Mouse (Mus musculus) ZHBTc4 (cell line): Measurements from ENCODE around the gene Sowaha.
"Not testable (repeated sequence)": the region's sequence is repeated elsewhere in the genome, so short reads cannot be mapped to it uniquely, and the experiment has no call there.

ENCODE experiments used
- DNase-seq: peaks from one replicate; pipeline ENCODE4 v3.0.0-alpha.2; 2011; ENCODE audit warnings: low read depth, low spot score

Gene Sowaha

DNA sequence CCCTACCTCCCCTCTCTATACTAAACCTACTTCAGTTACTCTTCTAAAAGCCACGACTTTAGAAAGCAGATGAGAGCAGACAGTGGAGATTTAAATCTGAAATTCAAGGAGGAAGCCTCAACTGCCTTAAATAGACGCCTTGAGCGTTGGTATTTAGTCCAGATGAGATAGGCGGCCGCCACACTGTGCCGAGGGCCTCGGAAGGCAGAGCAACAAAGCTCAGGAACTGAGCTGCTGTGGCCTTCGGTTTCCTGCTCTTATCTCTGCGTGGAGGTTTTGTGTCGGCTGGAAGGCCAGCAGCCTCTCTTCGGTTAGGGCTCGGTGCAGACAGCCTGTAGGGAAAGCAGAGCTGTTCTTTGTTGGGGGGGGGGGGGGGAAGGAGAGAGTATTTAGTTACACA, 38.2 kb downstream of the Sowaha start:
- DNase-seq = no peak

DNA sequence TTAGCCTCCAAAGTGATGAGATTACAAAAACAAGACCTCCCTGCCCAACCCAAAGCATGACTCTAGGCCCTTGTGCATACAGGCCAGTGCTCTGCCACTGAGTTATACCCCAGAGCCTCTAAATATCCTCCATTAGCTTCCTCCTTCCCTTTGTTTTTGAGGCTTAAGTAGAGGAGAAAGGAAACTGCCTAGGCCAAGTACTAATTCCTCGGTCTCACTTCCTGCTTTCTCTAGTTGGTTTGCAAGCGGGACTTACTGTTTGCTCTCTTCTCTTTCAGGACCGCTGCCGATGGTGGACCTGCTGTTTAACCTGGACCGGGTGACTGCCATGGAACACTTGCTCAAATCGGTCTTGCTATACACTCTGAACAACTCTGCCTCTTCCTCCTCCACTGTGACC, 43.7 kb downstream of the Sowaha start:
- DNase-seq = no peak

DNA sequence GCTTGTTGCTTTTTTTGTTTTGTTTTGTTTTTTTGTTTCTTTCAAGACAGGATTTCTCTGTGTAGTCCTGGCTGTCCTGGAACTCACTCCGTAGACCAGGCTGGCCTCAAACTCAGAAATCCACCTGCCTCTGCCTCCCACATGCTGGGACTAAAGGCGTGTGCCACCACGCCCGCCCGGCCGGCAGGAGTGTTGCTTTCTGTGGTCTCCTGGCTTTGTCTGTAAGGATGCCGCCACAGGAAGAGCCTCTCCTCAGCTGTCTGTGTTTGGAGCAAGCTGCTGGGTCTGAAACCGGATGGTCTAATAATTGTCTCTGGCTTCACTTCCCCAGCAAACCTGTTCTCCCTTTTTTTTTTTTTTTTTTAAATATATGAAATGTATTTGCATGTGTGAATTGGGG, 44.6 kb downstream of the Sowaha start:
- DNase-seq = peak; percentile 59

DNA sequence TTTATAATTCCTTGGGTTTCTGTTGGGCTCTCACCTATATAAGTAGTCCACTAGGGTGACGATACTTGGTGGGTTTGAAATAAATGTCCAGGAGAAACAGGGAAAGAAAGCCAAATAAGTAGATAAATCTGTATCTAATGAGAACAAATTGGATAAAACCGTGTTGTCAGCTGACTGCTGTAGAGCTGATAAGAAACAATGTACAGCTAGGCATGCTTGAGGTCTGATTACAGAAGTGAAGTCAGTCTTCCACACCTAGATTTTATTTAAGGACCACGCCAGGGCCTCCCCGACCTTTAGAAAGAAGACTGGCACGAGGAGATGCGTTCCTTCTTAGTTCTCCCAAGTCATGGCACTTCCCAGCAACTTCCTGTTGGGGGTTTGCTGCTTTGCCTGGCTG, 47.0 kb downstream of the Sowaha start:
- DNase-seq = no peak

DNA sequence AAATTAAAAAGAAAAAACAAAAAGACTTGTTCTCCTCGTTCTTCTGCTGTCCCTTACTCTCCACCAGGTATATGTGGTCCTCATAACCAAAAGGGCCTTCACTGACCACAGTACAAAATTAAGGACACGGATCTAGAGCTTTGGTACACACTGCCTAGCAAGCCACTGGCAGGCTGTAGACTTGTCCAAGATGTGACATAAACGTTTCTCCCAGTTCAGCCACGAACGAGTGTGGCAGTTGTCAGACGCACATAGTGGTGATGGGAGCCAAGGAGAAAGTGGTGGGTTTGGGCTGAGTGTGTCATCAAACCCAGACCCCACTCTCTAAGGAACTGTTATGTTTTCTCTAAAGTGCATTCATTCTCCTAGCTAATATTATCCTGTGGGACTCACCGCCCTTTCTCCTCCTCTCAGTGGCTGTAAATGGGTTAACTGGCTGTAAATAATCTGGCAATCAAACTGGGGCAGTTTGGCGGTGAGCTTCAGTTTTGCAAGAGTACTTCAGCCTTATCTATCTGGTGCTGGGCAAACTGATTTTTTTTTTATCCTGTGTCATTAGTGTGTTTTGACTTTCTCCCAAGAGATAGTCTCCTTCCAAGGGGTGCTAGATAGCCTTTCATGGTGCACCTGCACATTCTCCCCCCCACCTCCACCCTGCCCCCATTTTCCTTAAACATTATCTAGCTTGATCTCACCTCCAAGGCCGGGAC, 48.6 kb downstream of the Sowaha start:
- DNase-seq = no peak

DNA sequence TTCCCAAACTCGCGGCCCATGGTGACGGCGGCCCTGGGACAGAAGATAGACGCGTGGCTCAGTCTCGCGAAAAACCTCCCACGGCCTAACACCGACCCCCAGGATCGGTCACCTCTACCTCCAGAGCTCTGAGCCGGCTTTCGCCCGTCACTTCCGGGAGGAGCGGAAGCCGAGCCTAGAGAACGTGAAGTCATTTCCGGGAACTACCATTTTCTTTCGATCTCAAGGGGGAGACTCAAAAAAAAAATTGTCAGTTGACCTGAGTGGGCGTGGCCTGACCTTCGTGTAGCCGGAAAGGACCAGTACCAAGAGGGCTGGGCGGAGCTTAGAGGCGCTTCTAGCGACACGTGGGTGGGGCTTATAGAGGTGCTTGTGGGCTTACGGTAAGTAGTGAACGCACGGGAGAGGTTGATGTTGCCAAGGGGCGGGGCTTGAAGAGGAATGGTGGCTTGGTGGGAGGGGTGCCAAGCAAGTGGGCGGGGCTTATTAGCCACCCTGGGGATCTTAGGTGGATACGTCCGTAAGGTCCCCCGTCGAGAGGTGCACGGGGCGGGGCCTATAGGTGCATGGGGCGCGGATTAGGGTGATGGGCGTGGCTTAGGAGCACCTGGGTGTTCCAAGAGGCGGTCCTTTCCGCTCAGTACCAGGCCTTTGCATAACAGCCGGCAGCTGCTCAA, 49.3 kb downstream of the Sowaha start, which contains the start of the genes Uqcrq and Gdf9:
Uqcrq (minus strand) TSS at position 162 of the 677 bp plus-strand sequence.
Gdf9 (plus strand) TSS at position 354 of the 677 bp plus-strand sequence.
- peak; percentile 100 for DNase-seq

DNA sequence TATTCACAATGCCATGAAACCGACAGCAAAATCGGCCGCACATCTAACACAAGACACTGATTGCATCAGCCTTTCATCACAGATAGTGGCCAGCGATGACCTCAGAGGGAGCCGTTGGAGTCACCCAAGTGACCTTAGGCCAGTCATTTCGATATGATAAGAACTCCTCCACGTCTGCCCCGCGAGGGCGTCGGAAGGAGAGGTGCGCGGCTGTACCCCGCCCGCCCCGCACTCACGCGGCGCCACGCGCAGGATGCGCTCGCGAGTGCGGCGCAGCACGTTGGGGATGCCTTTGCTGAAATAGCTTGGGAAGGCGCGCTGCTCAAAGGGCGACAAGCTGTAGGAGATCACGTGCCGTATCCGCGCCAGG, 49.8 kb downstream of the Sowaha start:
- no peak for DNase-seq

DNA sequence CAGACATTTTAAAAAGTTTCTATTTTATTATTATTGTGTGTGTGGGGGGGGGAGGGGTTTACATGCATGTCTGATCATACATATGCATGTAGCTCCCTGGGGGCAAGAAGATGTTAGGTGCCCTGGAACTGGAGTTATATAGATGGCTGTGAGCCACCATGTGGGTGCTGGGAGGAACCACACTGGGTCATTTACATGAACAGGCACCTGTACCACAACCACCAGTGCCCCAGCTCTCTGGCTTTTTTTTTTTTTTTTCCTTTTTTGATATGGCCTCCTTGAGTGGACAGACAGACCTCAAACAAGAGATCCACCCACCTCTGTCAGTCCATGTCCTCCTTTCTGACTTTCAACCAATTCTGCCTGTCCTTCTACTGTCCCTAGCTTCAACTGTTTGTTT, 50.9 kb downstream of the Sowaha start:
- DNase-seq = no peak

DNA sequence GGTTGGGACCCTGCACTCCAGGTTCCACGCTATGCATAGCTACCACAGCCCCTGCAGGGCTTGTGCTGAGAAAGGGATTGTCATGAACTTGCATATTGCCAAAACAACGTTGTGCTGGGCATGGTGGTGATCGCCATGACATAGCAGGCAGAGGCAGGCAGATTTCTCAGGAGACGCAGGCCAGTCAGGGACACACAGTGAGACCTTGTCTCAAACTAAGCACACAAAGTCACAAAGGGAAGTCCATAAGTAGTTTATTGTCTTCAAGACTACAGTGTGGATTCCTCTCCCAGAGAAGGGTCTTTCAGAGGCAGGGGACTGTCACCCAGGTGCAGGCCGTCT, 51.4 kb downstream of the Sowaha start:
- DNase-seq = no peak

DNA sequence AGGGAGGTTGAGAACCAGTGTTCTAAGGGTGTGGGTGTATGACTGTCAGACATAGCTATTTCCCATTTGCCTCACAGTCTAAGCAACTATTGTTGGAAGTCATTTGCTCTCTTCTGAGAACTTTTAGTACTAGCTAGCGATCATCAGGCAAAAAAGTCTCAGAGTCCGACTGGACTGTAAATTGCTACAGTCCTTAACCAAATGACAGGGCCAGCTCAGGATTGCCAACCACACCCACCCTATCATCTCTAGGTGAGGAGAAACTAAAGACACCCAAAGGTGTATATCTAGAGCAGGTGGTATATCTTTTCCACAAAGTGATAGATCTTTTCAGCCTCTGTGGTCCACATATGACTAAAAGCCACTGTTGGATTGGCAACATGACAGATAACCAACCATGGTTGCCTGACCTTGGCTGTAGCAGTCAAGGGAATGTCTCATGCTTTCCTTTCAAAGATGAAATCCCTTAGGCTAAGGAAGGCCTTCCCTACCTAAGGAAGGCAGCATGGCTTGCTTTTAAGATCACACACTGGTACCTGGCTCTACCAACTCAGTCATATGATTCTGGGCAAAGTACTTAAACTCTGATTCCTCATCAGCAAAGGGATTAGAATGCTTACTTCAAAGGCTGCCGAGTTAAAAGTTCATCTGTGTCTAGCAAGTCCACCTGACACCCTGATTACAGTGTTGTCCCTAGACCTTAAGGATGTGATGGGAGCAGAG, 51.9 kb downstream of the Sowaha start:
- no peak for DNase-seq

DNA sequence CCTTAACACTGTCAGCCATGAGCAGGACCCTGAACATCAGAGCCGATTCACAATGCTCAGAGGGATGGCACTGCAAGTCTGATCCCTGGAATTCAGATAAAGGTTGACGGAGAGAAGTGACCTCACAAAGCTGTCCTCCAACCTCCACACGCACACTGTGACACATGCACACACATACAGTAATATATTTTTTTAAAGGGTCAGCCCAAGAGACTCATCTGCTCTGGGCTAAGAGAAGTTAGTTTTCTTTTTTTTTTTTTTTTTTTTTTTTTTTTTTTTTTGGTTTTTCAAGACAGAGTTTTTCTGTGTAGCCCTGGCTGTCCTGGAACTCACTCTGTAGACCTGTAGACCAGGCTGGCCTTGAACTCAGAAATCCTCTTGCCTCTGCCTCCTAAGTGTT, 53.2 kb downstream of the Sowaha start:
- not testable (repeated sequence) for DNase-seq
